Mouse (Mus musculus): ENCODE data around the gene Ehf. TPM values are rescaled to one million over a fixed set of nuclear protein-coding genes. Genes with fewer than 3 reads are reported as not detected.

Ehf gene
- total RNA-seq (2021), result not detected
- long read RNA-seq, experiment 1, result 0 reads
- long read RNA-seq, experiment 2, result 0 reads

- DNase-seq, result no peak
Observed at GRCm38 (mm10) chr2:103303132-103303531, at the start of gene Ehf. Gene Ehf (minus strand): TSS chr2:103303278.

DNA sequence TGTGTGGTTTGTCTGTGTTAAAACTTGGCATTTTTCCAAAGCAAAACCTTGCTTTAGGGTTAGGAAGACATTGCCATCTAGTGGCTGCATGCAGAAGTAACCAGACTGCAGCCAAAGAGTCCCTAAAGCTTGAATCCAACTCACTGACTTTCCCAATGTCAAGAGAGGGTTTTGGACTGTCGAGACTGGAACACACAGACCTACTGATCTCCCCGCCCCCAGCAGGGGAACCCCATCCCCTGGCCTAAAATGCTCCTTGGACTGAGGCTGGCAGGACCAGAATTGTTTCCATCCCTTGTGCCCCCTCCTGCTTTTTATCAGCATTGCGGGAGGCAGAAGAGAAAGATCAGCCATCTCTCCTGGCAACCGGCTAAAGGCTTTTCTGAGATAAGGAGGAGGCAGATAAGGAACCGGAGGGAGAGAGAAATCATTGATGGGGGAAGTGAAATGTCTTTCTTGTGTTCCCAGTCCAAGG, 44.4 kb upstream of the Ehf start:
- peak; percentile 23 for DNase-seq

DNA sequence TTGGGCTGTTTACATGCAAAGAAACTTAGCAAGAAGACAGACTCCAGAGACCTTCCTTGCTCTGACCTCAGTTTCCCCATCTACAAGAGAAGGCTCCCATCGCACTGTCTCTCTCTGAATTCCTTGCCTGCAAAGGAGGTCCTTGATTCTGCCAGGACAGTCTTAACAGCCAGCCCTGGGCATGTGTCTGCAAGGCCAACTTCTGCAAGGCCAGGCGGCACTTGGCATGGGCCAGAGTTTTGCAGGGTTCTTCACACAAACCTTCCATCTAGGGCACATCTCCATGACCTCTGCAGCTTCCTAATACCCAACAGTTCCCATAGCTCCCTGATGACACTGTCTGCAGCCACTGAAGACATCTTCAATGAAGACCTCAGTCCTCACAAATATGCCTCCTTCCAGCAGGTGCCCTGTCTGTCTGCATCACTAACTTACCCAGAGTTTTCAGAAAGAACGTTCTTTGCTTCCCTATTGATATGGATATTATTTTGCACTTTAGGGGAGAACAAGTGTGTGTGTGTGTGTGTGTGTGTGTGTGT, 43.7 kb upstream of the Ehf start:
- no peak for DNase-seq

GRCm38 (mm10) chr2:103343611-103344010, 40.5 kb upstream of the Ehf start:
- no peak for DNase-seq

DNA sequence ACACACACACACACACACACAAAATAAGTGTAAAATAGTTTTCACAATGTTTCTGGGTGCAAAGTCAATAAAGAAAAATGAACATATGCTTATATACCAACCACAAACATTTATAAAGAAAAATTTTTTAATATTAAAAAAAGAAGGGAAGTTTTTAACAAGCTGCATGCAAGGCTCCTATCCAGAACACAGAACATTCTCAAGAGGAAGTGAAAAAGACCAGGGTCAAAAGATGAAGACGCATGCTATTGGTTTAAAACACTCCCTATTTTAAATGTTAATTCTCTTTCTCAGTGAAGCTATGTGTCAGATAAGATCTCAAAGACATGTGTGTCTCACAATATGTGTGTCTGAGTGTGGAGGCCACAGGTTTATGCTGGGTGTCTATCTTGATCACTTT, 39.0 kb upstream of the Ehf start:
- no peak for DNase-seq

- DNase-seq, result no peak
Observed at GRCm38 (mm10) chr2:103341375-103341971, 38.4 kb upstream of the Ehf start.

DNA sequence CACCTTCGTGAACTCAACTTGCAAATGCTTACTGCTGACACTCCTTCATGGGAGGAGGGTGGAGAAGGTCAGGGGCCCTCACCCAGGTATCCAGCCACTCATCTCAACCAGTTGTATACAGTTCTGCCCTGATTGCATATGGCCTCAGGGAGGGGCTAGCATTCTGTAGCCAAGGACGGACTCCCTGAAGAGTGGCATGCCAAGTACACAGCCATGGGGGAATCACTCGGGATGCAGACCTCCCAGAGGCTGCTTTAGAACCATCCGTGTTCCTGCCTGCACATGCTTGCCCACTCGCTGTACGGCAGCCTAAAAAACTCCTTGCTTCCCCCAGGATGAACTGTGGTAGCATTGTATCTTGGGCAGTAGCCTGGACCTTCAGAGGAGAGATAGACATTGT, 35.6 kb upstream of the Ehf start:
- DNase-seq, result no peak

DNA sequence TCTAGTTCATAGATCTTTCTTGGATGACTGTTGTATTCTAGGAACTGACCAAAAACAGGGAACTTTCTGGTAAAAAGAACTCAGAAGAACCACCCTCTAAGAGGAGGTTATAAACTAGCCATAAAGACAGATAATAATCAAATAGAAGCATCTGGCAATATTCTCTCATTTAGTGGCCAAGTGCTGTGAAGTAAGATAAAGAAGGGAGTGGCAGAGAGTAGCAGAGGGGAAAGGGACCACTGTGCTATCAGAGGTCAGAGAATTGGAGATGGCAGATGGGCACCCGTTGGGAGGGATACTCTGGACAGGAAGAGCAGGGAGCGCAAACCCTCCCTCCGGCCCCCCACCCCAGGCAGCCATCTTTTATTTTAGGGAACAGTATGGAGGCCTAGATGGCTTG, 34.3 kb upstream of the Ehf start:
- DNase-seq, result no peak

GRCm38 (mm10) chr2:103336621-103337020, 33.5 kb upstream of the Ehf start:
- no peak for DNase-seq

DNA sequence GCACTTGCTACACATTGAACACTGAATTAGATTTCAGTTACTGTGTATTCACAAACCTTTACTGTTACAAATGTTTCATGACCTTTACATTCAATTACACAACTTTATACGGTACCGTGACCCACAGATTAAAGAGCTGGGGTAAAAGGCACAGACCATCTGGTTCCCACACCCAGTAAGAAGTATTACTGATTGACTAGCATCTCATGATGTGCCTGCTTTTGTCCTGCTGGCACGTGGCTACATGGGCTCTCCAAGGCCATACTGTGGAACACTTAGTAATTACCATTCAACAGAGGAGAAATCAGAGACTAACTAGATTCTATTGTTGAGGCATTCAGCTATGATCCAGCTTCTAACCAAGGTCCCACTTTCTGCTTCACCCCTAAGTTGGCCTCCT, 32.9 kb upstream of the Ehf start:
- no peak for DNase-seq

DNA sequence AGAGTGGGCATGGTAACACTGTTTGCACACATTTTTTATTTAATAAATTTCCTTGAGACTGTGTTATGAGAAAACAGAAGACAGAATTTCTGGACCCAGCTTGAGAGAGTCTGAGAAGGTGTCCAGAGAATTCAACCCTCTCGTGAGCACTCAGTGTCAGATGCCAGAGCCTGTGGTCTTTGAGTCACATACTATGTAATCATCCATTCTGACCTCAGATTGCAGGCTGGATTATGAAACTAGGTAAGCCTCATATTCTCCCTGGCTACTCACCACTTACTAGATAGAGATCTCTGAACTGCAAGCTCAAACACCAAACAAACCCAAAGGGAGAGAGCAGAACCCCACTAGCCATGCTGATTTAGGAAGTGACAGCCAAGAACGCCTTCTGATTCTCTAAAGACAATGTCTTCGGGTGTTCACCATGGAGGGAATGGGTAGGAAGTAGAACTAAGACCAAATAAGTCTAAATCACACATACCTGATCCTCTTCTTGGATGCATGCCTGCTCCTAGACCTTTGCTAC, 28.7 kb upstream of the Ehf start:
- no peak for DNase-seq

DNA sequence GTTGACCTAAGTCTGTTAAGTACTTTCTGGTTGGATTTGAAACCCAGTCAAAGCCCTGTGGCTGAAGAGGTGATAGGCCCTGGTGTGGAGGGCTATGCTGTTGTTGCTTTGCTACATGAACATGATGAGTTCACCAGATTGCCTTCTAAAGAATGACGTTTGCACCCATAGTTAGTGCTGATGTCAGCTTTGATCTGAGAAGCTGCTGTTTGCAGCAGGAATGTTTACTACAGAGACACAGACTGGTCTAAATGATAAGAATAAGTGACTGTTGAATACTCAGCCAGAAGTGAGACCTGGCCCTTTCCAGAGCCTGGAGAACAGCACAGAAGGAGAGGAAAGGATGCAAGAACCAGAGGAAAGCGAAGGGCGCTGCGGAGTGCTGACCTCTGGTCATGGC, 25.7 kb upstream of the Ehf start:
- DNase-seq, result no peak

GRCm38 (mm10) chr2:103325301-103326048, 22.4 kb upstream of the Ehf start:
- DNase-seq, result no peak

- DNase-seq, result no peak
Observed at GRCm38 (mm10) chr2:103324320-103324719, 21.2 kb upstream of the Ehf start.

GRCm38 (mm10) chr2:103322171-103322570, 19.1 kb upstream of the Ehf start:
- no peak for DNase-seq

DNA sequence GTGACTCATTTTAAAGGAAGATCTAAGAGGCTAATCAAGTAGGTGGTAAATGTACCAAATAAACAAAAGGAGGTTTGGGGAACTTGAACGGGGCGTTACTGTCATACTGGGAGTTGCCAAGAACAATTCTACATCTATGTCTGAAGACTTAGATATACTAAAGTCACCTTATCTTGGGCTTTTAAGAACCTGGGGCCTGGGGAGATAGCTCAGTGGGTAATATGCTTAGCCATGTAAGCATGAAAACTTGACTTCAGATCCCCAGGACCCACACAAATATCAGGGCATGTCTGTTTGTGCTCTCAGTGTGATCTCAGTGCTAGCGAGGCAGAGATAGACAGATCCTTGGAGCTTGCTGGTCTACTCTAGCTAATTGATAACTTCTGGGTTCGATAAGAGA, 18.6 kb upstream of the Ehf start:
- no peak for DNase-seq

- no peak for DNase-seq
Observed at GRCm38 (mm10) chr2:103314002-103314401, 10.9 kb upstream of the Ehf start.

- DNase-seq, result no peak
Observed at GRCm38 (mm10) chr2:103312640-103313039, 9.6 kb upstream of the Ehf start.

DNA sequence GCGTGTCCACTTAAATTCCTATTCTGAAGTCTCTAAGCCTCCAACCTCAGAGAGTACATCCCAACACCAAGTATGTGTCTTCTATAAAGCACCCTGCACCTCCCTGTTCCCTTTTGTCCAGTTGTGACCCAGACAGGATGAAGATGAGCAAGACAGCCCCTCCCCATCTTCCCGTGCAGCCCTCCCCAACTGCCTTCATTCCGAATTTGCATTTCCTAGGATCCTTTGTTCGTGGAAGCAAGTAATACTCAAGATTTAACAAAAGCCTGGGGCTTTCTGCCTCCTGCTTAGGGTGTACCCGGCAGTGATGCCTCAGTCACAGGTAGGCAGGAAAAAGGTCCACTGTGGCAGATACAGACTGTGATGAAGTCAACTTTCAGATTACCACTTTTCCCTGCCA, 7.6 kb upstream of the Ehf start:
- no peak for DNase-seq

DNA sequence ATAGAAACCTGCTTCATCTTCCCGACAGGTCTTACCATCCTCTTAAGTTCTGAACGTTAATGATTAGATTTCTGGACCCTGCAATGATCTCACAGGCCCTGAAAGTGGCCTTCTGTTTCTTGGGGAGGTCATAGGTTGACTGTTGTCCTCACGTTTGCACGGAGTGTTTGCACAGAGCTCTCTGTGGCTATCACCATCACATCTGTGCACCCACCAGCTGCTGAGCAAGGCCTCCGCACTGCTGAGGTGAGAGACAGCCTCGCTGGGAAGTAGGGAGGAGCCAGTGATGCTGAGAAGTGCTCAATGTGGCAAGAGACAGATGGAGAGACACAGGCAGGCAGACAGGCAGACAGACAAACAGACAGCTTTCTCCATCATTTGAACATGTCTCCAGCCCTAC, 3.6 kb upstream of the Ehf start:
- no peak for DNase-seq

DNA sequence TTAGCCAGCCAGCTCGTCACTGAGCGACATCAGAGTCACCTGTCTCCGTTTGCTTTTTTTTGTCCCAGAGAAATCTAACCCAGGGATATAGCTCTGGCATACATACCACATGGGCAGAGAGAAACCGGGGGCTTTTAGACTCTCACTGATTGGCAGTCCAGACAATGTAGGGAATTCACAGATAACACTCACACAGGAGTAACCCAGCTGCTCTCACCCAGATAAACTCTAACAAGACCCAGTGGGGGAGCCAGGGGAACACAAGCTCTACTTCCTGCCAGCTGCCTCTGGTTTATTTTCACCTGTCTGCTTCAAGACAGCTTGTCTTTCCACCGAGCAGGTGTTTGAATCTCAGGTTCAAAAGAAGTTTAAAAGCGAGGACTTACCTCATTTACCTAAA, 409 bp downstream of the Ehf start:
- DNase-seq, result no peak

DNA sequence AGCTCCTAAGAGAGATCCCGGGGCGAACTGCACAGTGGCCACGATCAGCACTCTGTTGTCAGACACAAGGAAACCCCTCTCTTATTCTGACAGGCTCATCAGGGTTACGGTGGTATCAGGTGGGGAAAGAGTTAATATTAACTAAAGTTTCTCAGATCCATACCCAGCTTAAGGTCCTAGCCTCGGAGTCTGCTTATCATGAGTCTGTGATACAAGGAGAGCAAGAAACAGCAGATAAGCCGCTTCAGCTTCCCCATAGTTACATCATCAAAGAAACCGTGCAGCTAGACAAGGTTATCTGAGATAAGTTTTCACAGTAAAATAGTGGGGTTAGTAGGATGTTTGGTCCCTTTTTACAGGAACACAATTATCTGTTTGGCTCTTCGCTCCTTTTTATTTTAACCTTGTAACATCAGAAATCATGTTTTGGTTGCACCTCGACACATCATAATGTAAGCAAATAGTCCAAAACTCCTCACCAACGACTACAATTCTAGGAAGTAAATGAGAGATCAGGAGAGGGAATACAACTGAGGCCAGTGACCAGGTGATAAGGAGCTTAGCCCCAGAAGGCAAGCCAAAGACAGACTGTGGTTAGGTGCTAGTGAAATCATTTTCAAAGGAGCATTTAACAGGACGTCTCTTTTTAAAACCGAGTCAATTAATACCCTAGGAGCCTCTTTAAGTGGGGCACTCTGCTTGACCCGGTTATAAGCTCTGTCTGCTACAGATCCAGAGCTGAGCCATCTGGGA, 4.2 kb downstream of the Ehf start:
- DNase-seq, result no peak

DNA sequence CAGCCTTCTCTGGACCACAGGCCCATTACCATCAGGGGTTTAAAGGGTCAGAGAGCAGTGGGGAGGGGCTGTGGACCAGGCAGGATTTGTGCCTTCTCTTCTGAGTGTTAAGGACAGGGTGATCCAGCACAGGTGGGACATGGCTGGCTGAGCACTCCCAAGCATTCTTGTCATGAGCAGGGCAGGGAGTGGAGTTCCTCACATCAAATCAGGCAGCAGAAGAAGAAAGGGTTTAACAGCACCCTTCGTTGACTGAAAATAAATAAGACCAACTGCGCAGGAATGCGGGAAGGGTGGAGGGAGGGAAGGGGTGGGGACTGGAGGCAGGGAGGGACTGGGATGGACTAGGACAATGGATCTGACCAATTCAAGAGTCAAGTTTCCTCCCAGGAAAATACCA, 8.6 kb downstream of the Ehf start:
- no peak for DNase-seq

All from gastrocnemius, postnatal 10 days (tissue).